Mouse (Mus musculus) liver, postnatal 0 days (tissue): Measurements from ENCODE around the gene Col4a1. TPM values are rescaled to one million over a fixed set of nuclear protein-coding genes. Genes with fewer than 3 reads are reported as not detected.
A peak's percentile ranks its signal among the peaks of the same experiment; 100 is the strongest.

Experiments used
- ATAC-seq: fragments of 200-750 bp; cut with Nextera tagmentation; 2 replicates; pipeline ENCODE4 v1.8.0; 2017; ENCODE audit warnings: mild to moderate bottlenecking, moderate library complexity
- DNase-seq: peaks from one replicate; pipeline ENCODE4 v3.0.0-alpha.2; 2016
- H3K27ac ChIP-seq: fragments of 300-500 bp; sonication (generic); 2 replicates; pipeline ENCODE4 v1.5.1; 2014; ENCODE audit warnings: antibody characterized with exemption, moderate library complexity, mild to moderate bottlenecking, low read depth
- H3K27me3 ChIP-seq: fragments of 300-500 bp; sonication (generic); 2 replicates; pipeline ENCODE4 v1.6.1; 2014; ENCODE audit warnings: low read length, control low read depth, mixed read lengths; ENCODE audit not compliant: insufficient read depth
- H3K36me3 ChIP-seq: fragments of 300-500 bp; sonication (generic); replicated peaks from 2 replicates; pipeline ENCODE4 v1.6.1; 2014; ENCODE audit warnings: mild to moderate bottlenecking, control low read depth, low read length, moderate library complexity, mixed read lengths; ENCODE audit not compliant: insufficient read depth
- H3K4me1 ChIP-seq: fragments of 300-500 bp; sonication (generic); 2 replicates; pipeline ENCODE4 v1.6.1; 2014; ENCODE audit warnings: antibody characterized with exemption, mild to moderate bottlenecking, control low read depth; ENCODE audit not compliant: insufficient read depth
- H3K4me2 ChIP-seq: fragments of 300-500 bp; sonication (generic); 2 replicates; pipeline ENCODE4 v1.6.1; 2014; ENCODE audit warnings: low read depth, mild to moderate bottlenecking, low read length, moderate library complexity, mixed read lengths
- H3K4me3 ChIP-seq: fragments of 300-500 bp; sonication (generic); 2 replicates; pipeline ENCODE4 v1.5.1; 2014; ENCODE audit warnings: low read depth, low read length
- H3K9ac ChIP-seq: fragments of 300-500 bp; sonication (generic); replicated peaks from 2 replicates; pipeline ENCODE4 v1.6.1; 2014; ENCODE audit warnings: mild to moderate bottlenecking, moderate library complexity
- H3K9me3 ChIP-seq: fragments of 300-500 bp; sonication (generic); 2 replicates; pipeline ENCODE4 v1.6.1; 2016; ENCODE audit warnings: mild to moderate bottlenecking, control low read depth, low read length, mixed read lengths
- CTCF ChIP-seq: sonication (generic); IDR thresholded peaks from 2 replicates; pipeline ENCODE4 v1.5.1; 2016; ENCODE audit warnings: antibody characterized with exemption, low read depth
- EP300 ChIP-seq: IDR thresholded peaks from 2 replicates; pipeline ENCODE4 v1.6.1; 2016; ENCODE audit warnings: antibody characterized with exemption, low read depth, mild to moderate bottlenecking
- WGBS: fragments of 180-500 bp; shearing (Covaris S2); extraction: QIAGEN DNeasy Blood & Tissue Kit; methylation state at CpG from one replicate; pipeline ENCODE4 v1.1.7; 2014; ENCODE audit not compliant: insufficient replicate concordance; 5-methylcytosine and 5-hydroxymethylcytosine counted together
- polyA plus RNA-seq: library from polyadenylated mRNA; unstranded; fragments of >200 nt; fragmentation: Nextera tagmentation; extraction: Ambion mirVana; gene quantifications from 2 replicates; pipeline ENCODE4 v1.2.1, GENCODE M21; 2015

Gene Col4a1
- polyA plus RNA-seq, 1 experiment from 2014 or later, result 22.6 TPM

- Histone ChIP-seq H3K9me3 (no peaks in the 10 kb centered on the region), H3K36me3 (no peaks in the 10 kb centered on the region), H3K27ac (no peak overlapping the region), H3K4me3 (no peak overlapping the region), H3K9ac (no peak overlapping the region), H3K4me1 (peaks cover 4% of the 10 kb centered on the region; the same call in 1 of the 2 replicates), H3K27me3 (peaks cover 26% of the 10 kb centered on the region), H3K4me2 (no peak overlapping the region)
- DNase-seq (no peak), ATAC-seq (no peak)
- 74% methylated on average over 16 of the region's 16 CpGs for WGBS
- no peak for TF ChIP-seq CTCF
- TF ChIP-seq EP300, result no peak
Measured at GRCm38 (mm10) chr8:11315179-11315943, 2.7 kb upstream of the Col4a1 start.

DNA sequence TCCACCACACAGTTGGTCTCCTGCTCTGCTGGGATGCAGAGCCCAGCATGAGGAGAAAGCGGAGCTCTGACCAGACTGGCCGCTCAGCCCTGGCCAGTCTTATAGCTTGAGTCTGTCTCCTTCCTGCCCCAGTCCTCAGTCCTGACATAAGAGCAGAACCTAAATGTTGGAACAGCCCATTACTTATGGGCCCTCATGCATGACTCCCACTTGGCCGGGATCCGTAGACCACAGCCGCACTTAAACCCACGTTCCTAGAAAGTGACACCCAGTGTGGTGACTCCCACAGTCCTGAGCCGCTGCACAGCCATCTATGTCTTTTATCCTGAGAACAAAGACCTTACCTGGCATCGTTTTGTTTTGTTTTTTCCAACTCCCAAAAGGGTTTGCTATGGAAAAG lies 2.0 kb upstream of the Col4a1 start:
- DNase-seq, result no peak
- Histone ChIP-seq H3K4me2 (0 out of 2 replicates have a peak overlapping the region, but pooled peaks have one; percentile 78), H3K4me3 (no peak overlapping the region), H3K9ac (no peak overlapping the region), H3K4me1 (peaks cover 4% of the 10 kb centered on the region; the same call in 1 of the 2 replicates), H3K9me3 (no peaks in the 10 kb centered on the region), H3K27ac (no peak overlapping the region), H3K27me3 (peaks cover 28% of the 10 kb centered on the region), H3K36me3 (no peaks in the 10 kb centered on the region)
- TF ChIP-seq CTCF, result no peak
- no peak for TF ChIP-seq EP300
- ATAC-seq, result no peak
- 80% methylated on average over 8 of the region's 8 CpGs for WGBS

DNA sequence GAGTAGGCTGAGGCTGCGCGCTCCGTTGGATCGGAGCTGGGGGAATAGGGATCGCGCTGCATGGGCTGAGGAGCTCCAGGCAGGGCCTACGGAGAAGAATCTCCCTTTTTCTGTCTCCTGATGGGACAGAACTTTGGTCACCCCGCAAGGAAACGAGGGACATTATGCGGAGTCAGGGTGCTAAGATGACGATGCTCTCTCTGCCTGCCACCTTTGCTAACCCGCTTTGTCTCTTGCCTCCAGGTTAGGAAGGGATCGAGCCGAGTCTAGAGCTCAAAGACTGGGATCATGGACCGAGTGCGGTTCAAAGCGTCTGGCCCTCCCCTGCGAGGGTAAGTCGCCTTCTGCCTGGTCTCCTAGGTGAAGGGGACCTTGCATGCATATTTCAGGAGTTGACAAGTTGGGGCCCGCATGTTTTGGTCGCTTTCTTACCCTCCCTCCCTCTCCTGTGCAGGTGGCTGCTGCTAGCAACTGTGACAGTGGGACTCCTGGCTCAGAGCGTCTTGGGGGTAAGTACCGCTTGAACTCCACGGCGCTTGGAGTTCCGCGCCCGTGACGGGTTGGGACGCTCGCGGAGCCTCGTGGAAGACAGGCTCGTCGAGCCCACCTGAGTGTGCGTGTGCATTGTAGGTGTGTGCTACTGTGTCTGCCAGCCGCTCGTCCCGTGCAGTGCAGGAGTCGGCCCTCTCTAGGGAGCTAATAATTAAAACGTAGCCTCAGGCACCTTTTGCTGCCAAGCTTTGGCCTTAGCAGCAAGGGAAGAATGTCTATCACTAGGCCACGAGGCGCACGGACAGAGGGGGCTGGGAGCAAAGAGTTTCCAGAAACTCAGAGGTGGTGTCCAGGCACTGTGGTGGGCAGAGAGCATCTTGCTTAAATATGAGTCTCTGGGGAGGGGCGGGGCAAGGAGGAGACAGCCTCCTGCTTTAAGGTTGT lies 818 bp upstream of the Col4a1 start:
- DNase-seq (no peak), ATAC-seq (peak; percentile 35; the same call in 1 of the 2 replicates)
- WGBS, result 11% methylated on average over 45 of the region's 45 CpGs
- H3K4me3 ChIP-seq, result peak overlapping the region; percentile 56
- H3K4me2 ChIP-seq, result peak overlapping the region; percentile 78
- peaks cover 7% of the 10 kb centered on the region; the same call in 1 of the 2 replicates for H3K4me1 ChIP-seq
- no peak overlapping the region for H3K27ac ChIP-seq
- no peaks in the 10 kb centered on the region for H3K36me3 ChIP-seq
- peaks cover 28% of the 10 kb centered on the region for H3K27me3 ChIP-seq
- no peak for TF ChIP-seq EP300
- no peak for TF ChIP-seq CTCF
- peak overlapping the region; percentile 61 for H3K9ac ChIP-seq
- no peaks in the 10 kb centered on the region for H3K9me3 ChIP-seq

GRCm38 (mm10) chr8:11311681-11312348 lies 811 bp downstream of the Col4a1 start:
- peak overlapping the region; percentile 61 for H3K9ac ChIP-seq
- H3K4me2 ChIP-seq, result peak overlapping the region; percentile 78
- peaks cover 28% of the 10 kb centered on the region for H3K27me3 ChIP-seq
- peaks cover 7% of the 10 kb centered on the region; the same call in 1 of the 2 replicates for H3K4me1 ChIP-seq
- TF ChIP-seq EP300, result no peak
- no peak for TF ChIP-seq CTCF
- no peaks in the 10 kb centered on the region for H3K9me3 ChIP-seq
- DNase-seq (no peak), ATAC-seq (0 out of 2 replicates have a peak, but pooled peaks have one; percentile 5)
- H3K4me3 ChIP-seq, result peak overlapping the region; percentile 56
- no peaks in the 10 kb centered on the region for H3K36me3 ChIP-seq
- WGBS, result 5% methylated on average over 34 of the region's 34 CpGs
- H3K27ac ChIP-seq, result peak overlapping the region; percentile 55

DNA sequence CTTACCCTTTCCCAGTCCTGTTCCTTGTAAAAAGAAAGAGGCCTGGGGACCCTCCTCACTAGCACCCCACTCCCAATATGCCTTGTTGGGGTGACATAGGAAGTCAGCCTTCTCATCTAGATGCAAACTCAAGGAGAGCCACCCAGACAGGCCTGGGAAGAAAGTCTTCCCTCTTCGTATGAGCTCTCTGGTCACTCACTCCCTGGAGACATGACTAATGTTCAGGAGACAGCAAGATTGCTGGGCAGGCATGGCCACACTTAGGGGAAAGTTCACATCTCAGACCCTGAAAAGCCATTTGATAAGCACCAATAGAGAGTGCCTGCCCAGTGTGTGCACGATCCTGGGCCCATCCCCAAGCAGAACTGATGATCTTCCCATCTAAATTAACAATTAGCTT lies 2.6 kb downstream of the Col4a1 start:
- peaks cover 11% of the 10 kb centered on the region; the same call in 1 of the 2 replicates for H3K4me1 ChIP-seq
- peak overlapping the region; percentile 2; the same call in 1 of the 2 replicates for H3K4me2 ChIP-seq
- DNase-seq, result no peak
- H3K9me3 ChIP-seq, result no peaks in the 10 kb centered on the region
- no peak for TF ChIP-seq CTCF
- no peak for TF ChIP-seq EP300
- no peak overlapping the region for H3K9ac ChIP-seq
- no peaks in the 10 kb centered on the region for H3K36me3 ChIP-seq
- ATAC-seq, result no peak
- no peak overlapping the region for H3K4me3 ChIP-seq
- no peak overlapping the region for H3K27ac ChIP-seq
- WGBS, result 63% methylated on average over 2 of the region's 2 CpGs
- H3K27me3 ChIP-seq, result peaks cover 28% of the 10 kb centered on the region
